ENCODE assay signal across 9 mouse cellular contexts in the genomic region with DNA sequence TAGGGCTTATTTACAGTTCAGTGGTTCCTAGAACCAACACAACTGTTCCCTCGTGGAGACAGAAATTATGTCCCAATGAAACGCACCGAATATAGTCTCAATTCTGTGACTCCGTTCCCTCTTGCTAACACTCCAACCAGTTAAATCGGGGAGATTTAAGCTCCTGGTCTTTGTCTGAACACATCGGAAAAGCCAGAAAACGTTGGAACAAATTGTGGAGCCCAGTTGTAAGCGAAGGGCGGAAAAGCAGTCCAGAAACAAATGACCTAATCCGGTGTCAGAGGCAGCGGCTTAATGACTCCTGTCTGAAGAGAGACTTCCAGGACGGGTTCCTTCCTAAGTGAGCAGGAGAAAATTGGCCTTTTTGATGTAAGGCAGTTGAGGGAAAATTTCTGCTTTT.
DNase-seq lines count a peak whose midpoint lies in the region; ATAC-seq lines count a peak whose summit lies in the region.
"Had no signal": no experiment of that assay in that cellular context is flagged by ENCODE, and none has a peak within 500 bp of the region (broad histone marks: within the 10 kb centered on the region; RNA-seq: fewer than 3 reads in every experiment).

No protein-coding gene starts in this region.

- 8% methylated on average over 12 of the region's 12 CpGs for WGBS in embryonic facial prominence, embryonic 13.5 days
- WGBS in heart, embryonic 13.5 days = 17% methylated on average over 12 of the region's 12 CpGs
- WGBS in limb, embryonic 11.5 days = 11% methylated on average over 12 of the region's 12 CpGs
- WGBS in midbrain, embryonic 15.5 days = 5% methylated on average over 12 of the region's 12 CpGs

- ATAC-seq in embryonic facial prominence, embryonic 13.5 days (ENCODE audit: insufficient number of reproducible peaks, insufficient read depth, low FRiP score, low TSS enrichment, low read depth) = no peak
- ATAC-seq in heart, embryonic 13.5 days (ENCODE audit: extremely low read depth, insufficient number of reproducible peaks, low FRiP score, low TSS enrichment) = no peak
- ATAC-seq in limb, embryonic 11.5 days (ENCODE audit: insufficient number of reproducible peaks, low FRiP score, low TSS enrichment, low read depth) = no peak
- ATAC-seq in midbrain, embryonic 15.5 days (replicated peaks) = no peak
- ATAC-seq in megakaryocyte-erythroid progenitor cell, adult 5-6 weeks (replicated peaks; ENCODE audit: low FRiP score, low TSS enrichment, poor library complexity, severe bottlenecking) = no peak

- no peaks in the 10 kb centered on the region for H3K27me3 ChIP-seq in embryonic facial prominence, embryonic 13.5 days
- H3K27me3 ChIP-seq in heart, embryonic 13.5 days (replicated peaks) = no peaks in the 10 kb centered on the region
- no peaks in the 10 kb centered on the region for H3K27me3 ChIP-seq in limb, embryonic 11.5 days (ENCODE audit: control insufficient read depth, insufficient read depth, low read length)
- no peaks in the 10 kb centered on the region for H3K27me3 ChIP-seq in midbrain, embryonic 15.5 days (replicated peaks)

- peaks cover 37% of the 10 kb centered on the region for H3K4me1 ChIP-seq in embryonic facial prominence, embryonic 13.5 days
- H3K4me1 ChIP-seq in heart, embryonic 13.5 days = peaks cover 26% of the 10 kb centered on the region
- H3K4me1 ChIP-seq in limb, embryonic 11.5 days (ENCODE audit: control insufficient read depth, insufficient read depth, low read length) = peaks cover 11% of the 10 kb centered on the region
- H3K4me1 ChIP-seq in midbrain, embryonic 15.5 days = peaks cover 18% of the 10 kb centered on the region

- DNase-seq in limb, embryonic 11.5 days (ENCODE audit: low spot score) = peak; percentile 47
- no peak for DNase-seq in layer of hippocampus, adult 9-11 months
- DNase-seq in left cerebral cortex, adult 8-10 months (ENCODE audit: low spot score in 2 of 2) = no peak
- DNase-seq in layer of hippocampus, adult 18-20 months (ENCODE audit: low spot score in 2 of 2) = no peak

- no peaks in the 10 kb centered on the region for H3K36me3 ChIP-seq in embryonic facial prominence, embryonic 13.5 days
- H3K36me3 ChIP-seq in heart, embryonic 13.5 days = no peaks in the 10 kb centered on the region
- no peaks in the 10 kb centered on the region for H3K36me3 ChIP-seq in limb, embryonic 11.5 days (ENCODE audit: control insufficient read depth, insufficient read depth, low read length)
- no peaks in the 10 kb centered on the region for H3K36me3 ChIP-seq in midbrain, embryonic 15.5 days (replicated peaks)

- peak overlapping the region; percentile 55 for H3K4me2 ChIP-seq in embryonic facial prominence, embryonic 13.5 days
- H3K4me2 ChIP-seq in heart, embryonic 13.5 days = peak overlapping the region; percentile 68
- H3K4me2 ChIP-seq in limb, embryonic 11.5 days (ENCODE audit: low read depth, severe bottlenecking) = peak overlapping the region; percentile 41
- peak overlapping the region; percentile 45 for H3K4me2 ChIP-seq in midbrain, embryonic 15.5 days

- H3K4me3 ChIP-seq in embryonic facial prominence, embryonic 13.5 days = peak overlapping the region; percentile 30
- peak overlapping the region; percentile 41 for H3K4me3 ChIP-seq in heart, embryonic 13.5 days
- no peak overlapping the region for H3K4me3 ChIP-seq in limb, embryonic 11.5 days (ENCODE audit: low read depth, low read length)
- H3K4me3 ChIP-seq in midbrain, embryonic 15.5 days = peak overlapping the region; percentile 30

- peak overlapping the region; percentile 80 for H3K27ac ChIP-seq in embryonic facial prominence, embryonic 13.5 days
- peak overlapping the region; percentile 67 for H3K27ac ChIP-seq in heart, embryonic 13.5 days (replicated peaks)
- H3K27ac ChIP-seq in limb, embryonic 11.5 days (replicated peaks; ENCODE audit: low read depth, low read length) = no peak overlapping the region
- 0 out of 2 replicates have a peak overlapping the region, but pooled peaks have one; percentile 14 for H3K27ac ChIP-seq in midbrain, embryonic 15.5 days
- H3K27ac ChIP-seq: macrophage had no signal

- H3K9me3 ChIP-seq in embryonic facial prominence, embryonic 13.5 days = peaks cover 6% of the 10 kb centered on the region; the same call in 1 of the 2 replicates
- H3K9me3 ChIP-seq in heart, embryonic 13.5 days = peaks cover 7% of the 10 kb centered on the region; the same call in 1 of the 2 replicates
- no peaks in the 10 kb centered on the region for H3K9me3 ChIP-seq in limb, embryonic 11.5 days (ENCODE audit: control insufficient read depth, low read length)
- no peaks in the 10 kb centered on the region for H3K9me3 ChIP-seq in midbrain, embryonic 15.5 days

- H3K9ac ChIP-seq in embryonic facial prominence, embryonic 13.5 days = peak overlapping the region; percentile 41
- peak overlapping the region; percentile 56 for H3K9ac ChIP-seq in heart, embryonic 13.5 days
- peak overlapping the region; percentile 37; the same call in 1 of the 2 replicates for H3K9ac ChIP-seq in limb, embryonic 11.5 days (ENCODE audit: low read length)
- no peak overlapping the region for H3K9ac ChIP-seq in midbrain, embryonic 15.5 days
